Mouse (Mus musculus): ENCODE data around the gene Ttc21a. TPM values are rescaled to one million over a fixed set of nuclear protein-coding genes. Genes with fewer than 3 reads are reported as not detected.

Gene Ttc21a
- polyA plus RNA-seq, 1 experiment from 2014 or later, result 0.23 TPM

- peak overlapping the region; percentile 70 for H3K27ac ChIP-seq
- no peaks in the 10 kb centered on the region for H3K9me3 ChIP-seq
- H3K27me3 ChIP-seq, result no peaks in the 10 kb centered on the region
- H3K36me3 ChIP-seq, result no peaks in the 10 kb centered on the region
- H3K4me3 ChIP-seq, result no peak overlapping the region
- WGBS, result 61% methylated on average over 10 of the region's 10 CpGs
- H3K9ac ChIP-seq, result no peak overlapping the region
- H3K4me1 ChIP-seq, result peaks cover 35% of the 10 kb centered on the region
- H3K4me2 ChIP-seq (replicated peaks), result no peak overlapping the region
- ATAC-seq (ENCODE audit: insufficient number of reproducible peaks, insufficient read depth, low FRiP score, low TSS enrichment), result no peak
Observed at GRCm38 (mm10) chr9:119985881-119986574, 48.6 kb downstream of the Ttc21a start.

GRCm38 (mm10) chr9:119988304-119988703, 50.9 kb downstream of the Ttc21a start:
- ATAC-seq (ENCODE audit: insufficient number of reproducible peaks, insufficient read depth, low FRiP score, low TSS enrichment), result no peak
- 54% methylated on average over 7 of the region's 7 CpGs for WGBS
- H3K27ac ChIP-seq, result no peak overlapping the region
- H3K4me2 ChIP-seq (replicated peaks), result no peak overlapping the region
- no peak overlapping the region for H3K4me3 ChIP-seq
- H3K36me3 ChIP-seq, result no peaks in the 10 kb centered on the region
- no peaks in the 10 kb centered on the region for H3K9me3 ChIP-seq
- H3K9ac ChIP-seq, result no peak overlapping the region
- no peaks in the 10 kb centered on the region for H3K27me3 ChIP-seq
- peaks cover 13% of the 10 kb centered on the region for H3K4me1 ChIP-seq

GRCm38 (mm10) chr9:119991310-119991709, 53.9 kb downstream of the Ttc21a start:
- H3K4me2 ChIP-seq (replicated peaks), result no peak overlapping the region
- no peaks in the 10 kb centered on the region for H3K9me3 ChIP-seq
- no peaks in the 10 kb centered on the region for H3K4me1 ChIP-seq
- no peak overlapping the region for H3K4me3 ChIP-seq
- H3K9ac ChIP-seq, result no peak overlapping the region
- ATAC-seq (ENCODE audit: insufficient number of reproducible peaks, insufficient read depth, low FRiP score, low TSS enrichment), result no peak
- WGBS, result 14% methylated on average over 5 of the region's 5 CpGs
- H3K27me3 ChIP-seq, result no peaks in the 10 kb centered on the region
- H3K27ac ChIP-seq, result no peak overlapping the region
- no peaks in the 10 kb centered on the region for H3K36me3 ChIP-seq

- no peaks in the 10 kb centered on the region for H3K4me1 ChIP-seq
- WGBS, result 75% methylated on average over 10 of the region's 10 CpGs
- no peaks in the 10 kb centered on the region for H3K27me3 ChIP-seq
- no peaks in the 10 kb centered on the region for H3K36me3 ChIP-seq
- H3K9ac ChIP-seq, result no peak overlapping the region
- ATAC-seq (ENCODE audit: insufficient number of reproducible peaks, insufficient read depth, low FRiP score, low TSS enrichment), result no peak
- H3K4me2 ChIP-seq (replicated peaks), result no peak overlapping the region
- no peak overlapping the region for H3K4me3 ChIP-seq
- no peak overlapping the region for H3K27ac ChIP-seq
- no peaks in the 10 kb centered on the region for H3K9me3 ChIP-seq
Observed at GRCm38 (mm10) chr9:119993092-119993844, 55.9 kb downstream of the Ttc21a start.

- no peak overlapping the region for H3K4me2 ChIP-seq (replicated peaks)
- no peak overlapping the region for H3K4me3 ChIP-seq
- no peaks in the 10 kb centered on the region for H3K36me3 ChIP-seq
- H3K9ac ChIP-seq, result no peak overlapping the region
- no peaks in the 10 kb centered on the region for H3K4me1 ChIP-seq
- 65% methylated on average over 7 of the region's 7 CpGs for WGBS
- H3K9me3 ChIP-seq, result no peaks in the 10 kb centered on the region
- no peak for ATAC-seq (ENCODE audit: insufficient number of reproducible peaks, insufficient read depth, low FRiP score, low TSS enrichment)
- H3K27me3 ChIP-seq, result no peaks in the 10 kb centered on the region
- H3K27ac ChIP-seq, result no peak overlapping the region
Observed at GRCm38 (mm10) chr9:119994207-119994606, 56.8 kb downstream of the Ttc21a start.

- Histone ChIP-seq H3K4me3 (no peak overlapping the region), H3K9ac (no peak overlapping the region), H3K27ac (no peak overlapping the region), H3K27me3 (no peaks in the 10 kb centered on the region), H3K4me1 (no peaks in the 10 kb centered on the region), H3K36me3 (no peaks in the 10 kb centered on the region), H3K9me3 (no peaks in the 10 kb centered on the region), H3K4me2 (replicated peaks) (no peak overlapping the region)
- WGBS, result 88% methylated on average over 4 of the region's 4 CpGs
- ATAC-seq (ENCODE audit: insufficient number of reproducible peaks, insufficient read depth, low FRiP score, low TSS enrichment), result no peak
Observed at GRCm38 (mm10) chr9:119996080-119996479, 58.7 kb downstream of the Ttc21a start.

GRCm38 (mm10) chr9:119998776-119999175, 61.4 kb downstream of the Ttc21a start:
- Histone ChIP-seq H3K36me3 (no peaks in the 10 kb centered on the region), H3K9ac (no peak overlapping the region), H3K27me3 (no peaks in the 10 kb centered on the region), H3K4me2 (replicated peaks) (no peak overlapping the region), H3K4me3 (no peak overlapping the region), H3K4me1 (no peaks in the 10 kb centered on the region), H3K9me3 (no peaks in the 10 kb centered on the region), H3K27ac (no peak overlapping the region)
- ATAC-seq (ENCODE audit: insufficient number of reproducible peaks, insufficient read depth, low FRiP score, low TSS enrichment), result no peak
- WGBS, result 81% methylated on average over 1 of the region's 1 CpGs

GRCm38 (mm10) chr9:119999636-120000035, 62.2 kb downstream of the Ttc21a start:
- H3K4me3 ChIP-seq, result no peak overlapping the region
- no peak overlapping the region for H3K9ac ChIP-seq
- H3K4me1 ChIP-seq, result no peaks in the 10 kb centered on the region
- no peaks in the 10 kb centered on the region for H3K9me3 ChIP-seq
- 80% methylated on average over 6 of the region's 6 CpGs for WGBS
- H3K4me2 ChIP-seq (replicated peaks), result no peak overlapping the region
- no peak for ATAC-seq (ENCODE audit: insufficient number of reproducible peaks, insufficient read depth, low FRiP score, low TSS enrichment)
- no peaks in the 10 kb centered on the region for H3K27me3 ChIP-seq
- no peak overlapping the region for H3K27ac ChIP-seq
- no peaks in the 10 kb centered on the region for H3K36me3 ChIP-seq

GRCm38 (mm10) chr9:120000761-120001160, 63.4 kb downstream of the Ttc21a start:
- no peaks in the 10 kb centered on the region for H3K36me3 ChIP-seq
- H3K27me3 ChIP-seq, result no peaks in the 10 kb centered on the region
- no peak overlapping the region for H3K27ac ChIP-seq
- no peak overlapping the region for H3K4me2 ChIP-seq (replicated peaks)
- no peak overlapping the region for H3K4me3 ChIP-seq
- no peaks in the 10 kb centered on the region for H3K9me3 ChIP-seq
- WGBS, result 82% methylated on average over 5 of the region's 5 CpGs
- H3K4me1 ChIP-seq, result no peaks in the 10 kb centered on the region
- ATAC-seq (ENCODE audit: insufficient number of reproducible peaks, insufficient read depth, low FRiP score, low TSS enrichment), result no peak
- H3K9ac ChIP-seq, result no peak overlapping the region

- no peaks in the 10 kb centered on the region for H3K4me1 ChIP-seq
- peak overlapping the region; percentile 66 for H3K27ac ChIP-seq
- H3K27me3 ChIP-seq, result no peaks in the 10 kb centered on the region
- peak overlapping the region; percentile 54 for H3K4me2 ChIP-seq (replicated peaks)
- H3K9me3 ChIP-seq, result no peaks in the 10 kb centered on the region
- peak overlapping the region; percentile 41; the same call in 1 of the 2 replicates for H3K9ac ChIP-seq
- H3K36me3 ChIP-seq, result no peaks in the 10 kb centered on the region
- 10% methylated on average over 31 of the region's 31 CpGs for WGBS
- ATAC-seq (ENCODE audit: insufficient number of reproducible peaks, insufficient read depth, low FRiP score, low TSS enrichment), result peak; percentile 88
- H3K4me3 ChIP-seq, result peak overlapping the region; percentile 38
Observed at GRCm38 (mm10) chr9:120001945-120002725, 64.7 kb downstream of the Ttc21a start.

GRCm38 (mm10) chr9:120002893-120003292, 65.5 kb downstream of the Ttc21a start:
- H3K4me3 ChIP-seq, result no peak overlapping the region
- no peaks in the 10 kb centered on the region for H3K4me1 ChIP-seq
- H3K36me3 ChIP-seq, result no peaks in the 10 kb centered on the region
- H3K9ac ChIP-seq, result no peak overlapping the region
- no peak overlapping the region for H3K4me2 ChIP-seq (replicated peaks)
- no peaks in the 10 kb centered on the region for H3K9me3 ChIP-seq
- no peaks in the 10 kb centered on the region for H3K27me3 ChIP-seq
- no peak for ATAC-seq (ENCODE audit: insufficient number of reproducible peaks, insufficient read depth, low FRiP score, low TSS enrichment)
- 82% methylated on average over 5 of the region's 5 CpGs for WGBS
- no peak overlapping the region for H3K27ac ChIP-seq
